Mouse (Mus musculus) lung, postnatal 4 days (tissue): Measurements from ENCODE around the gene Polh.

Source experiments
- DNase-seq, 2 experiments: peaks; one replicate each; pipeline ENCODE4 v3.0.0; 2021

Gene Polh

DNA sequence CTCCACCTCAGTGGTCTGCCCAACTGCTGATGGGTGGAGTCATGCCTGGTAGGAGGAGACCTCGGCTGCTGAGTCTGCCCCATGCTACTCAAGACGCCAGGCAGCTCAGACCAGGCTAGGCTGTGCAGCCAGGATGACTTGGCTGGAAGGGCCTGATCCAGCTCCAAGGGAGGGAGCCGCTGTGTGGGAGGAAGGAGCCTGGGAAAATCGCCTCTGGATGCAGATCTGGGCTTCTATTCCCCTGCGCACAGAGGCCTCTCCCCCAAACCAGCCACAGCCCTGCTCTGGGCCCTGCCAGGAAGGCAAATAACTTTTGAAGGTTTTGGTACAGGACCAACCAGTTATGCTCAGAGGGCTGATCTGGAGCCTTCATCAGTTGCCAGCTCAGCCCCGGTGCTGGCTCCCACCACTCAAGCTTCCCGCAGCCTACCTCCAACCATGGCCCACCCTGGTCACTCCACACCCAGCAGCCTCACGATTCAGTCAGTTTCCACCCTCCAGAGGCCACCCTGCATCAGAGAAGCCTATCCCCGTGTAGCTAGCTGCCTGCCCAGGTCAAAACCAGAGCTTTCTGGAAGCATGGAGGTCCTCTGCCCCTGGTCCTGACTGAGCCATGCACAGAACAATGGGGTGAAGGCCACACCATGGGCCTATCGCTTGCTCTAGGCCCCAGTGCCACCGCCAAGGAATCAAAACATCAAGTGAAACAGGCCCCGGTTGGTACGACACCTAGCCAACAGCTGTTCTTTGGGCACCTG is 72.5 kb downstream of the Polh start:
- peak; percentile 59 to 80 for DNase-seq

DNA sequence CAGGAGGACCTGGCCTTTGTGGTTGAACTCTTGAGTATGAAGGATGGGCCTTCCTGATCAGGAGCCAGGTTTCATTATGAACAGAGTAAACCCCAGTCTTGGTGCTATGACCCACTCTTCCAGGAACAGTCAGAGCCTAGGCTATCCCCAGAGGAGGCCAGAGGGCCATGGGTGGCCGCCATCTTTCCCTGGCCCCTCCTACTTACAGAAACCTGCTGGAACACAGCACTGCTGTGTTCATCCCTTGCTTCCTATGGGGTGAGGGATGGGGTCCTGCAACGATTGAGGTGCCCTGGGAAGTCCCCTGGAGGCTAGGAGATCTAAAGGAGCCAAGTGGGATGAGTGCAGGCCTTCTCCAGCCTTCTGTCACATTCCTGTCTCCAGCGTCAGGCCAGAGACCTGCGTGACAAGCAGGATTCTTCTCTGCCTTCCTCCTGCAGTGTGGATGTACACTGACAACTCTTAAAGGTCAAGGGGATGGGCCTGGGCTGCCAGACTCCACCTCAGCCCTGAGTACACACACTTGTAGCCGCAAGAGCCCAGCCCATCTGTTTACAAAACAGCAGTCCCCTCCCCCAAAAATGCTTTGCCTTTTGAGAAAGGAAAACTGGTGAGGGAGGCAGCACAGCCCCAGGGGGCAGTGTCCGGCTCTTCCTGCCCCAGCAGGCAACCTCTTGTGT is 74.5 kb downstream of the Polh start:
- DNase-seq: peak in 1 of 2 experiments; percentile 40

DNA sequence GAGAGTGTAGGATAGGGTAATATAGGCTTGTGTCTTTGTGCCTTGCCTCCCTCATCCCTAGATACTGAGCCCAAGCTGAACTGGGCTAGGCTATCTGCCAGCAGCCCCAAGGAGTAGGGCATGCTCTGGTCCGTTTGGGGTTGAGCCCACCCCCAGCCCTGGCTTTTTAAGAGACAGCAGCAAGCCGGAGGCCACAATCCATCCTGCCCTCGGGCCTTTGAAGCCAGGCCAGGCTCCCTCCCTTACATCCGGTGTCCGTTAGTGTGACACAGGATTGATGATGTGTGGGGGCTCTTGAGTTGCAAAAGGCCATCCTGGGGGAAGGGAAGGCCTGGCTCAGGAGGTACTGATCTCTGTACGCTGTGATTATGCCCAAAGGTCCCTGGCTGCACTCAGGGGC is 75.8 kb downstream of the Polh start:
- DNase-seq: peak; percentile 77 to 94

DNA sequence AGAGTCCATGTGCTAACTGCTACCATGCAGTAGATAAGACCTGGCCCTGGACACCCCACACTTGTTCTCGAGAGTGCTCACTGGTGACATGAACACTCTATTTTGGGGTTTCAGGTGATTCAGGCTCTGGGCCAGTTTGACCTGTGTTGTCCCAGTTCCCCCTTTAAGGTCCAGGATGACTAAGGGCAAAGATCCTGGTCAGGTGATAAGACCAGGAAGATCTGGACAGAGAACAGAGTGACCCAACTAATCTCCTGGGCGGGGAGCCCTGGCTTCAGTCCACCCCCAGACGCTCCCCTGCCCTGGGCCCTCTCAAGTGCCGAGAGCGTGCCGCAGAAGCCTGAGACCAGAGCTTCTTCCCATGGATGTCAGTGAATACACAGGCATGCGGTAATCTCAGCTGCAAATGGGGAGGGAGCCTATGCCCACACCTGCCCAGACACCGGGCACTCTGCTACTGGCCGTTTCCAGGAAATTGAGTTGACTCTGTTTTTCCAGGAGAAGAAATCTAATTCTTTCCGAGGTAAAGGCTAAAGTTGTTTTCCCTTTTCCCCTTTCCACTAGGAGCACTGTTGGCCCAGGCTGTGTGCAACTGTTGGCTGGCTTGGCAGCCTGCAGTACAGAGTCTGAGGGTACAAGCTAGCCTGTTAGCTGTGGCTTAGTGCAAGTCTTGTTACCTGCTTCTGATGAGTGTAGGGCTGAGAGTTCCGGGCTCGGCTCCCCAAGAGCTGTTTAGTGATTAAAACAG is 78.3 kb downstream of the Polh start:
- DNase-seq: no peak

DNA sequence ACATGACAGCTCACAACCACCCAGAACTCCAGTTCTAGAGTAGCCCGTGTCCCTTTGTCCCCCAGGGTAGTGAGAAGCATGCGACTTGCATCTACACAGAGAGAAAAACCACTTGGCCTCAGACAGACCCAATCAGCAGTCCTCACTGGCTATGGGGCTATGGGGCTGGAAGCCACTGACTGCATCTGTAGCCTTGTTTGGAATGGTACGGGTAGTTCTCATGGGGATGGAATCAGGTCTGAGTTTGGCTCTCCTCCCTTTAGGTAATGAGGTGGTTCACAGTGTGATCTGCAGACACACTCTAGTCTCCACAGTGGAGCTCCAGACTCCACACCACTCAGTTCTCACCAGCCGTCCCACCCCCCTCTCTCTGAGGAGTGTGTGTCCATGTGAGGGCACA is 79.2 kb downstream of the Polh start:
- DNase-seq: no peak

DNA sequence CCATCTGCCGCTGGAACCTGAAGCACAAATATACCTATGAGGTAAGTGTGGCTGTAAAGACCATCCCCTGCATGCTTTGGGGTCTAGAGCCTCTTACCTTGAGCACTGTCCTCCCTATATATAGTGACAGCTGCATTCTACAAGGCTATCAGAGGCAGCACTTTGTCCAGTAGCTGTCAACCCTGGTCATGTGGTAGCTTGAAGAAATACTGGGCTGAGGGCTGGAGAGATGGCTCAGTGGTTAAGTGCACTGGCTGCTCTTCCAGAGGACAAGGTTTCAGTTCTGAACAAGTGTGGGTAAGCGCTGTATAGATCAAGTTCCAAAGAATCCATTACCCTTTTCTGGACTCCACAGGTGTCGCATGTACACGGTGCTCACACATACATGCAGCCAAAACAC is 79.7 kb downstream of the Polh start:
- DNase-seq: no peak
